Mouse (Mus musculus) kidney, adult 2 months (tissue): Measurements from ENCODE around the gene Yars2. TPM values are rescaled to one million over a fixed set of nuclear protein-coding genes. Genes with fewer than 3 reads are reported as not detected.

ENCODE experiments used
- DNase-seq: peaks from one replicate; pipeline ENCODE4 v3.0.0; 2021
- H3K27ac ChIP-seq: fragments of 200-500 bp; 2 replicates; pipeline ENCODE4 v1.5.1; 2012; ENCODE audit warnings: low read depth, low read length, control low read depth, inconsistent platforms; ENCODE audit not compliant: insufficient read depth
- H3K27me3 ChIP-seq: fragments of 200-500 bp; replicated peaks from 2 replicates; pipeline ENCODE4 v1.6.1; 2012; ENCODE audit warnings: mild to moderate bottlenecking, moderate library complexity, low read length, inconsistent platforms; ENCODE audit not compliant: control insufficient read depth, insufficient read depth
- H3K36me3 ChIP-seq: fragments of 200-500 bp; 2 replicates; pipeline ENCODE4 v1.6.1; 2012; ENCODE audit warnings: mild to moderate bottlenecking, moderate library complexity, low read length, inconsistent platforms; ENCODE audit not compliant: control insufficient read depth, insufficient read depth
- H3K4me1 ChIP-seq: fragments of 200-500 bp; 2 replicates; pipeline ENCODE4 v1.6.1; 2011; ENCODE audit warnings: low read length; ENCODE audit not compliant: control insufficient read depth, insufficient read depth
- H3K4me3 ChIP-seq: fragments of 200-500 bp; 2 replicates; pipeline ENCODE4 v1.5.1; 2011; ENCODE audit warnings: mild to moderate bottlenecking, low read depth, low read length, control low read depth; ENCODE audit not compliant: insufficient read depth
- CTCF ChIP-seq: fragments of 200-500 bp; conservative IDR thresholded peaks from 2 replicates; pipeline ENCODE4 v1.5.1; 2011; ENCODE audit warnings: low read depth, mild to moderate bottlenecking, control low read depth, low read length, moderate library complexity, mixed read lengths; ENCODE audit not compliant: insufficient read depth, insufficient read length
- POLR2A ChIP-seq: fragments of 200-500 bp; IDR thresholded peaks from one replicate; pipeline ENCODE4 v1.6.1; 2011; ENCODE audit warnings: low read depth, low read length, control low read depth
- WGBS: fragments of 180-500 bp; shearing (Covaris S2); methylation state at CpG from one replicate; pipeline ENCODE4 v1.1.7; 2018; 5-methylcytosine and 5-hydroxymethylcytosine counted together
- polyA plus RNA-seq: library from polyadenylated mRNA; depleted of rRNA; stranded (reverse); fragments of >200 nt; gene quantifications from 2 replicates; pipeline ENCODE4 v1.2.3, GENCODE M21; 2012

Gene Yars2
- polyA plus RNA-seq, 1 experiment = 20.3 TPM

DNA sequence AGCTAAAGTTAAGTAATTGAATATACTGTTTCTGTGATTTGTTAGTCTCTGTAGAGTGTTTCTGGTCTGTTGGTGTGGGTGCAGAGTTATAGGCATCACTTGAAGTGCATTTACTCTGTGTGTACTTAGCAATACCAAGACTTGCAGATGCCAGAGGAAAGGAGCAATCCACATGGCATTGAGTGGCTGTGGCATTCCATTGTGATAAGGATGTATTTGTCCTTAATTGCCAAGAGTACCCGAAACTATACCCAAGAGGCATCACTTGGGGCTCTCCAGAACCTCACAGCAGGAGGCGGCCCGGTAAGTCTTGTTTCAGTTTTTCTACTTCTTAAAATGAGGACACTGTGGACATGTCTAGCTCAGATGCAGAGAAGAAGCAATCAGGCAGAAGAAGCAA is 40.3 kb upstream of the Yars2 start:
- 95% methylated on average over 3 of the region's 3 CpGs for WGBS
- H3K27me3 ChIP-seq = no peaks in the 10 kb centered on the region
- no peak for DNase-seq
- H3K36me3 ChIP-seq = no peaks in the 10 kb centered on the region; the same call in none of the 2 replicates
- H3K27ac ChIP-seq = no peak overlapping the region
- TF ChIP-seq POLR2A (no peak), CTCF (no peak)
- H3K4me1 ChIP-seq = no peaks in the 10 kb centered on the region
- H3K4me3 ChIP-seq = no peak overlapping the region

DNA sequence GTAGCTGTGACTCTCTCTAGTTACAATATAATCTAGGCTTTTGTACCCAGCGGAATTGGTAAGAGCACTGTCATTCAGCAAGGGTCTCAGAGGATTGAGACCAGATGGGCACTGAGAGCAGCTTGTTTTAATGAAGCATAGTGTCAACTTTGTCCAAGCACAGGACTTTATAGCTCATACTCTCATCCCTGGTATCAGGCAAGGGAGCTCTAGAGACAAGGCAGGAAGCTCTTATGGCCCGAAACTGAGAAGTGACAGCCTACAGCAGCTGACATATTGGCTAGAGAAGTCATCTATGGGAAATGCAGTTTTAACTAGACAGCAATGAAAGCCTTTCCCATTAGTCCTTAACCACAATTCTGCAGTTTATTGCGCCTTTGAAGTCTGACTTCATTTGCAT is 29.8 kb upstream of the Yars2 start:
- Histone ChIP-seq H3K27ac (no peak overlapping the region), H3K4me1 (no peaks in the 10 kb centered on the region), H3K27me3 (no peaks in the 10 kb centered on the region), H3K36me3 (no peaks in the 10 kb centered on the region; the same call in 1 of the 2 replicates), H3K4me3 (no peak overlapping the region)
- WGBS = 59% methylated on average over 3 of the region's 3 CpGs
- no peak for DNase-seq
- TF ChIP-seq CTCF (no peak), POLR2A (no peak)

DNA sequence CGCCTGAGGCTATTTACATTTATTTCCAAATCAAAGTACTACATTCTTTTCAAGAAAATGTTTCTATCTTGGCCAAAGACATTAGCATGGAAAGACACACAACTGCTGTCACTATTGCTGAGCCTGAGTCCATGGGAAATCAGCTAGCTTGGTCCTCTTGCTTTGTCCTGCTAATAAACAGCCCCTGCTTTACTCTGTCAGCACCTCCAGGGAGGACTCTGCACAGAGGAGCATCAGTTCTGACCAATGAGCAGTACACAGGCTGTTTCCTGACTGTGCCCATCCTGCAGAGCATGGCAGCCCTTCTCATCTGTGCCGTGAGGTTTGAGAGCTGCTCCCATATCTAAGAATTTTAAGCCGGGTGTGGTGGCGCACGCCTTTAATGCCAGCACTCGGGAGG is 29.0 kb upstream of the Yars2 start:
- no peak overlapping the region for H3K27ac ChIP-seq
- no peaks in the 10 kb centered on the region; the same call in 1 of the 2 replicates for H3K36me3 ChIP-seq
- no peaks in the 10 kb centered on the region for H3K4me1 ChIP-seq
- no peak overlapping the region for H3K4me3 ChIP-seq
- DNase-seq = no peak
- TF ChIP-seq CTCF (no peak), POLR2A (no peak)
- WGBS = 83% methylated on average over 6 of the region's 6 CpGs
- H3K27me3 ChIP-seq = no peaks in the 10 kb centered on the region

DNA sequence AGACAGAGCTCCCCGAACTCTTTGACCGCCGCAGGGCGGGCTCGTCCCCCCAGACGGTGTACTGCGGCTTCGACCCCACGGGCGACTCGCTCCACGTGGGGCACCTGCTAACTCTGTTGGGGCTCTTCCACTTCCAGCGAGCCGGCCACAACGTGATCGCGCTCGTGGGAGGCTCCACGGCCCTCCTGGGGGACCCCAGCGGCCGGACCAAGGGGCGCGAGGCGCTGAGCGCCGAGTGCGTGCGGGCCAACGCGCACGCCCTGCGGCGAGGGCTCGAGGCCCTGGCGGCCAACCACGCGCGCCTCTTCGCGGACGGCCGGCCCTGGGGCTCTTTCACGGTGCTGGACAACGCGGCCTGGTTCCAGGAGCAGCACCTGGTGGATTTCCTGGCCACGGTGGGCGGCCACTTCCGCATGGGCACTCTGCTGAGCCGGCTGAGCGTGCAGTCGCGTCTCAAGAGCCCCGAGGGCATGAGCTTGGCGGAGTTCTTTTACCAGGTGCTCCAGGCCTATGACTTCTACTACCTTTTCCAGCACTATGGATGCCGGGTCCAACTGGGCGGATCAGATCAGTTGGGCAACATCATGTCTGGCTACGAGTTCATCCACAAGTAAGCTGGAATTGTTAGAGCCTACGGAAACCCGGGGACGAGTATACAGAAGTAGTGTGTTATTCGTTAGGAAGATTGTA is 518 bp downstream of the Yars2 start:
- Histone ChIP-seq H3K36me3 (peaks cover under 1% of the 10 kb centered on the region; the same call in 1 of the 2 replicates), H3K4me1 (0 out of 2 replicates have a peak, but pooled peaks cover 2% of the 10 kb centered on the region), H3K4me3 (peak overlapping the region; percentile 71), H3K27me3 (no peaks in the 10 kb centered on the region), H3K27ac (peak overlapping the region; percentile 49)
- WGBS = under 1% methylated on average over 61 of the region's 61 CpGs
- TF ChIP-seq POLR2A = no peak
- TF ChIP-seq CTCF = no peak
- peak; percentile 62 for DNase-seq

DNA sequence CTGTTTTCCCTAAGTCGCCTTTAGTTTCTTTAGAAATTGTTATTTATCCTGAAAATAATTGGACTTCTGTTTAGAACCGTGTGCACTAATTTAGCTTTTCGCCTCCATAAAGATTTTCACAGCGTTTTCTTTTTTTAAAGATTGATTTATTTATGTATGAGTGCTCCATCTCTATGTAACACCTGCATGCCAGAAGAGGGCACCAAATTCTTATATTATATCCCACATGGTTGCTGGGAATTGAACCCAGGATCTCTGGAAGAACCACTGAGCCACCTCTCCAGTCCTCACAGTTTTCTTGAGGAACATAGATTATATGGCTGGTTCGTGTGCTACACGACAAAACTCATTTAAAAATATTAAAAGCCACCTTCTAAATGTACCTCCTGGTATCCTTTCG is 1.1 kb downstream of the Yars2 start:
- DNase-seq = peak; percentile 7
- Histone ChIP-seq H3K4me1 (0 out of 2 replicates have a peak, but pooled peaks cover 2% of the 10 kb centered on the region), H3K27me3 (no peaks in the 10 kb centered on the region), H3K36me3 (peaks cover 2% of the 10 kb centered on the region; the same call in 1 of the 2 replicates), H3K4me3 (no peak overlapping the region; the same call in 1 of the 2 replicates), H3K27ac (no peak overlapping the region)
- TF ChIP-seq POLR2A = no peak
- no peak for TF ChIP-seq CTCF
- WGBS = 18% methylated on average over 7 of the region's 7 CpGs

DNA sequence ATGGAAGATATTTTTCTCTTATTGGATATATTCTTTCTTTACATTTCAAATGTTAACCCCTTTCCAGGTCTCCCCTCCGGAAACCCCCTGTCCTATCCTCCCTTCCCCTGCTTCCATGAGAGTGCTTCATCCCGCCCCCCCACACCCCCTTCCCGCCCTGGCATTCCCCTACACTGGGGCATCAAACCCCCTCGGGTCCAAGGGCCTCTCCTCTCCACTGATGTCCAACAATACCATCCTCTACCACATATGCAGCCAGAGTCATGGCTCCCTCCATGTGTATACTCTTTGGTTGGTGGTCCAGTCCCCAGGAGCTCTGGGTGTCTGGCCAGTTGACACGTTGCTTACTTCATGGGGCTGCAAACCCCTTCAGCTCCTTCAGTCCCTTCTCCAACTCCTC is 8.6 kb downstream of the Yars2 start:
- DNase-seq = no peak
- Histone ChIP-seq H3K36me3 (peaks cover 5% of the 10 kb centered on the region), H3K4me3 (no peak overlapping the region), H3K4me1 (no peaks in the 10 kb centered on the region), H3K27me3 (no peaks in the 10 kb centered on the region), H3K27ac (no peak overlapping the region)
- TF ChIP-seq POLR2A (no peak), CTCF (no peak)
- 87% methylated on average over 5 of the region's 5 CpGs for WGBS

DNA sequence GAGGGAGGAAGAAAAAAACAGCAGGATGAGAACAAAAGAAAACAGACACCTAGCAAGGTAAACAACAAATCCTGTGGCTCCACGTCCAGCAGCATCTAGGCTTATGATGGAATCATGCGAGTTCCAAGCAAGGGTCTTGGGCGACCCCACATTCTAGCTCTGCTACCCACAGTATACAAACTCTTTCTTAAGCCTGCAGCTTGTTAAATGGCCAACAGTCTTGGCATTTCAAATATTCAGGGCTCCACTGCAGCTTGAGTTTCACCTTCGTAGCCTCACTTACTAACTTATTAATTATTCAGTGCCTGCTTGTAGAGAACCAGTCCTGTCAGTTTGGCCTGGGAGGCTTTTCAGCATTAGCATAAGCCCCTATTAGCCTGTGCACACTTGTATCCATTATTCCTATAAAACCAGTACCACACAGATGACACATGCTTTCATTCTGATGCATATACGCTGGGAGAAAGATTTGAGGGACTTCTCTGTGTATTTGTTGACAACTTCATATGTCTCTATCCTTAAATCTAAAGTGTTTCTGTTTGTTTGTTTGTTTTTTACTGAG is 23.1 kb downstream of the Yars2 start:
- Histone ChIP-seq H3K27me3 (no peaks in the 10 kb centered on the region), H3K4me1 (no peaks in the 10 kb centered on the region), H3K36me3 (peaks cover 4% of the 10 kb centered on the region), H3K4me3 (no peak overlapping the region), H3K27ac (no peak overlapping the region; the same call in 1 of the 2 replicates)
- peak; percentile 35 for DNase-seq
- TF ChIP-seq POLR2A = no peak
- TF ChIP-seq CTCF = no peak
- WGBS = 68% methylated on average over 5 of the region's 5 CpGs
